ENCODE assay signal across 22 mouse cellular contexts in genomic region chr3:124018618-124019017, GRCm38 (mm10).
"Had no signal": no experiment of that assay in that cellular context is flagged by ENCODE, and none has a peak within 500 bp of the region (broad histone marks: within the 10 kb centered on the region; RNA-seq: fewer than 3 reads in every experiment).

No protein-coding gene starts in this region.

- H3K4me2 ChIP-seq: limb, embryonic 12.5 days; limb, embryonic 15.5 days; liver, embryonic 11.5 days; lung, embryonic 14.5 days; midbrain, embryonic 13.5 days; neural tube, embryonic 13.5 days had no signal

- H3K36me3 ChIP-seq: limb, embryonic 12.5 days; limb, embryonic 15.5 days; midbrain, embryonic 13.5 days; neural tube, embryonic 13.5 days had no signal

- H3K27ac ChIP-seq: kidney, postnatal 0 days; layer of hippocampus, adult 2 months; limb, embryonic 12.5 days; limb, embryonic 15.5 days; liver, embryonic 14.5 days; macrophage; midbrain, embryonic 13.5 days; neural tube, embryonic 13.5 days; stomach, postnatal 0 days had no signal

- H3K9me3 ChIP-seq: limb, embryonic 12.5 days; limb, embryonic 15.5 days; midbrain, embryonic 13.5 days; neural tube, embryonic 13.5 days had no signal

- ATAC-seq: liver, postnatal 0 days; lung, postnatal 0 days; midbrain, embryonic 13.5 days; midbrain, embryonic 16.5 days had no signal

- H3K4me3 ChIP-seq: layer of hippocampus, adult 2 months; limb, embryonic 12.5 days; limb, embryonic 15.5 days; midbrain, embryonic 13.5 days; myocyte; neural tube, embryonic 13.5 days had no signal

- DNase-seq: kidney, adult 2 months; kidney, postnatal 25 days; left cerebral cortex, postnatal 4 days; liver, postnatal 0 days; lung, embryonic 14.5 days; retina, postnatal 1 day; right cerebral cortex, postnatal 14 days; right cerebral cortex, postnatal 4 days; thymus, postnatal 25 days had no signal

- H3K4me1 ChIP-seq: limb, embryonic 12.5 days; limb, embryonic 15.5 days; midbrain, embryonic 13.5 days; neural tube, embryonic 13.5 days had no signal

- H3K9ac ChIP-seq: limb, embryonic 12.5 days; limb, embryonic 15.5 days; liver, embryonic 14.5 days; liver, postnatal 0 days; lung, embryonic 14.5 days; midbrain, embryonic 13.5 days; neural tube, embryonic 13.5 days had no signal

- H3K27me3 ChIP-seq: limb, embryonic 12.5 days; limb, embryonic 15.5 days; midbrain, embryonic 13.5 days; neural tube, embryonic 13.5 days had no signal
